Mouse (Mus musculus): Measurements from ENCODE around the gene Olfr1511.
"Not testable (repeated sequence)": the region's sequence is repeated elsewhere in the genome, so short reads cannot be mapped to it uniquely, and the experiment has no call there.

The Olfr1511 gene

DNA sequence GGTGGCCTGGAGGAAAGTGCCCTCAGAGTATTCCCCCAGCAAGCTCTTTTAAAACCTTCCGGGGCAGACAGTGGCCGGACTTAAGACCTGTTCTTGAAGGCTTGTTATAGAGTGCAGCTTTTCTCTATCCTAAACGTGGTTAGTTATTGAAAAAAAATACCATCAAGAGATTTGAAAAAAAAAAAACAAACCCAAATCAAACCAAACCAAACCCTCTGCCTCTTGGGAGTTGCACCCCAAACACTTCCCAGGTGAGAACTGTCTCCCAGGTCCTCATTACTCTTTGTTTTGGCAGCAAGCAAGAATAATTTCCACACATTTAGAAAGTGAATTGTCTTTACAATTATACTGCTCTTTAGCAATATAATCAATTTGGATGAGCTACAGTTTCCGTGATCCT is at the start of gene Olfr1511:
Olfr1511 (minus strand) TSS at position 101 of the 400 bp plus-strand sequence.
- no peak for DNase-seq (ENCODE audit: extremely low spot score, low spot score)

DNA sequence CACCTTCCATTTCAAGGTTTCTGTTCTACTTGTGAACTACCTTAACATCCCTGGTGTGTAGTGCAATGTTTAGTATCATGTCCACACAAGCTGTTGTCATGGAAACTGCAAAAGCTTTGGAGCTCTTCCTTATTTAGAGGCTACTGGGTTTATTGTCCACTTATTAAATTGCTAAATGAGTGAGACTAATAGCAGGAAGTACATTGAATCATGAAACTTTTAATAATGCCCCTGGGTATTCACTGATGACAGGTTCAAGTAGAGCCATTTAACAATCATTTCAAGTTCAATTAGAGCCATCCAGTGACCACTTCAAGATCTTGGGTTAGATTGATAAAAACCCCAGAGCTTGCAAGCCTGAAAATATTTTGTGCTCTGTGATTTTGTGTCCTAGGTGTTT is 45.5 kb upstream of the Olfr1511 start, which contains the start of gene Olfr1509:
Olfr1509 (plus strand) TSS at position 301 of the 400 bp plus-strand sequence.
- no peak for DNase-seq (ENCODE audit: extremely low spot score, low spot score)

DNA sequence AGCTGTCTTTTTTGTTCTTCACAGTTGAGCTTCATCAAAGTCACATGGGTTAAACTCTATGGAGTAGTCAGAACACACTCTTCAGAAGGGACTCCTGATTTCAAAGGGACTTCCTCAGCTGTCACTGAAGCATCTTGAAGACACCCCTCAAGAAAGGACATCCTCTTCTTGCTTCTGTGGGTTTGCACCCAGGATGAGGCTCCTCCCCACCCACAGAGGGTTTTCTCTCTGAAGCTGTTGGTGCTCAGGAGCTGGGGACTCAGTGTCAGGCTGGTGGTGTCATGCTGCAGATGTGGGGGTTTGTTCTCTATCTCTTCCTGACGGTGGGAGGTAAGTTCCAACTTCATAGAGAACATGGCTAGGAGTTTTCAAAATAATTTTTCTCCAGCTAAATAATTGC is 30.5 kb upstream of the Olfr1511 start:
- DNase-seq (ENCODE audit: extremely low spot score, low spot score): no peak

DNA sequence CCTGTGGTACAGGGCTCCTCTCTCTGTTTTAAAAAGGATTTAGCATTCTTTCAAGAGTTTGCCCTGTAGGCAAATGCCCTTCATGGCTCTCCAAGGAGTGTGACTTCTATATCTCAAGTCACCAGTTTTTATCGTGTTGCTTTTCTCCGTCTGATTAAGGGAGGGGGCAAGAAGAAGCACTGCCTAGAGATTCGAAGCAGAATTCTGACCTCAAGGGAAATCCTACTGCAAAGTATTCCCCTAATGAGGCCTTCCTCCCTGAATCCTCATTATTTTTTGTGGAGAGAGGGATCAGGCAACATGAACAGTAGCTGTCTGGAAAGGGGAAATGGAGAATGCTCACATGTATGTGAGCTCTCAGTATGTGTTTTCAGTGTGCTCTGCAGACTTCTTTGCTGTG is 17.1 kb upstream of the Olfr1511 start, which contains the start of gene Olfr1510:
Olfr1510 (minus strand) TSS at position 101 of the 400 bp plus-strand sequence.
- DNase-seq (ENCODE audit: extremely low spot score, low spot score): no peak

DNA sequence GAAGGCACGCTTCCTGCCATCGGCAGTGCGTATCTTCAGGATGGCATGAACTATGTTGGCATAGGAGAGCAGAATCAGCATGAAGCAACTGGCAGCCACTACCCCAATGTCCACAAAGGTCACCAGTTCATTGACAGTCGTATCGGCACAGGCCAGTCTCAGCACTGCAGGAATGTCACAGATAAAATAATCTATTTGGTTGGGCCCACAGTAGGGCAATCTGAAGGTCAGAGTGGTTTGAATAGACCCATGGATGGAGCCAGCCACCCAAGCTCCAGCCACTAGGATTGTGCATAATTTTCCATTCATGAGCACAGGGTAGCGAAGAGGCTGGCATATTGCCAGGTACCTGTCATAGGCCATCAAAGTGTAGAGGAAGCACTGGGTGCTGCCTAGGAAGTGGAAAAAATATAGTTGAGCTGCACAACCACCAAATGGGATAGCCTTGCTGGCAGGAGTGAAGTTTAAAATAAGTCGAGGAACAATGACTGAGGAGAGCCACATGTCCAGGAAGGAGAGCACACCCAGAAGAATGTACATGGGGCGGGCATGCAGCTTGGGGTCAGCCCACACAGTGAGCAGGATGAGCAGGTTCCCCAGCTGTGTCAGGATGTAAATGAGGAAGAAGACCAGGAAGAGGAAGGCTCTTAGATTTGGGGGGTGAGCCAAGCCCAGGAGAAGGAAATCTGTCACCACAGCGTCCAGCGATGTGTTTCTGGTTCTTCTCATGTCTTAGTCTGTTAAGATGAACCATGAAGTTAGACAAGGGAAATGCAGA is 13.2 kb upstream of the Olfr1511 start:
- DNase-seq (ENCODE audit: extremely low spot score, low spot score): not testable (repeated sequence)

DNA sequence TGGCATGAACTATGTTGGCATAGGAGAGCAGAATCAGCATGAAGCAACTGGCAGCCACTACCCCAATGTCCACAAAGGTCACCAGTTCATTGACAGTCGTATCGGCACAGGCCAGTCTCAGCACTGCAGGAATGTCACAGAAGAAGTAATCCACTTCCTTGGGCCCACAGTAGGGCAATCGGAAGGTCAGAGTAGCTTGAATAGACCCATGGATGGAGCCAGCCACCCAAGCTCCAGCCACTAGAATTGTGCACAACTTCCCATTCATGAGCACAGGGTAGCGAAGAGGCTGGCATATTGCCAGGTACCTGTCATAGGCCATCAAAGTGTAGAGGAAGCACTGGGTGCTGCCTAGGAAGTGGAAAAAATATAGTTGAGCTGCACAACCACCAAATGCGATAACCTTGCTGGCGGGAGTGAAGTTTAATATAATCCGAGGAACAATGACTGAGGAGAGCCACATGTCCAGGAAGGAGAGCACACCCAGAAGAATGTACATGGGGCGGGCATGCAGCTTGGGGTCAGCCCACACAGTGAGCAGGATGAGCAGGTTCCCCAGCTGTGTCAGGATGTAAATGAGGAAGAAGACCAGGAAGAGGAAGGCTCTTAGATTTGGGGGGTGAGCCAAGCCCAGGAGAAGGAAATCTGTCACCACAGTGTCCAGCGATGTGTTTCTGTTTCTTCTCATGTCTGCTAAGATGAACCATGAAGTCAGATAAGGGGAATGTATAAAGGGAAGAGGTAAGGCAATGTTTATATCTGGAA is 6.9 kb downstream of the Olfr1511 start:
- not testable (repeated sequence) for DNase-seq (ENCODE audit: extremely low spot score, low spot score)

DNA sequence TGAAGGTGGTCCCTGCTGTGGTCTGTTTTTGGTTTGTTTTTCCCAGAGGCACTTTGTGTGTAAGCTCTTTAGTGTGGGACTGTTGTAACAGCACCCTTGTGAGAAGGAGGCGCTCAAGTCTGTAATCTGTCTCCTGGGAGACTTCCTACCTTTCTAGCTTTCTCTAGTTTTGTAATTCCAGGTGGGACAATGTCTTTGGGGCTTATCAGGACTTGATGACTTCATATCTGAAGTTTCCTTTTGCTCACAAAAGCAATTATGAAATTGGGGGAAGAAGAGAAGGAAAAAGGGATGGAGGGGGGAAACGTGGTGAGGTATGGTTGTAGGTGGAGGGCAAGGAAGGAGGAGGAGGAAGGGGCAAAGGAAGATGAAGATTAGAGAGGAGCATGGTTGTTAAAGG is 18.1 kb downstream of the Olfr1511 start, which contains the start of gene Olfr1512:
Olfr1512 (minus strand) TSS at position 101 of the 400 bp plus-strand sequence.
- DNase-seq (ENCODE audit: extremely low spot score, low spot score): no peak

DNA sequence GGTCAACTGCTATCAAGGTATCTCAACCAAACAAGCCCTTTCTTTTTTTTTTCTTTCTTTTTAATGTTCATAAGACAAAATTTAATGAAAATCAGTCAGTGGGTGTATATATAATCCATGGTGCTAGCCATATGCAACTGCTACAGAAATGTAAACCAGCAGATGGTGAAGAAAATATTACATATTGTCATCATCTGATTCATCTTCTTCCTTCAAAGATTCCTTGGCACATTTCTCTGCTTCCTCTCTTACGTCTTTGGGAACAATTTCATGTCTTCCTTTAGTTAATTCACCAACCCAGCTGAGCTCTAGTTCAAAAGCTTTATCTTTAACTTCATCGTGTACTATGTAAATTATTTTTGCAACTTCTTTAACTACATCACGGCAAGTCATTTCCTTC is 28.4 kb downstream of the Olfr1511 start:
- DNase-seq (ENCODE audit: extremely low spot score, low spot score): no peak

DNA sequence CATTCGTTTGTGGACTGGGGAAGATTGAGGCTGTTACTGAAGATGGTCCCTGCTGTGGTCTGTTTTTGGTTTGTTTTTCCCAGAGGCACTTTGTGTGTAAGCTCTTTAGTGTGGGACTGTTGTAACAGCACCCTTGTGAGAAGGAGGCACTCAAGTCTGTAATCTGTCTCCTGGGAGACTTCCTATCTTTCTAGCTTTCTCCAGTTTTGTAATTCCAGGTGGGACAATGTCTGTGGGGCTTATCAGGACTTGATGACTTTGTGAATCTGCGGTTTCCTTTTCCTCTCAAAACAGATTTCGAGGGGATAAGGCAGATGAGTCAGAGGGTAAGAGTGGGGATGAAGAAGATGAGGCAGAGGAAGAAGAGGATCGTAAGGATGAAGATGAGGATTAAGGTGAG is 40.9 kb downstream of the Olfr1511 start, which contains the start of gene Olfr1513:
Olfr1513 (minus strand) TSS at position 101 of the 400 bp plus-strand sequence.
- DNase-seq (ENCODE audit: extremely low spot score, low spot score): no peak

Measured in neural tube, embryonic 10.5 days (tissue).